In genomic region chr7:116186847-116187246, GRCm38 (mm10) we compare ENCODE assay signal across 14 mouse cellular contexts.
DNase-seq lines count a peak whose midpoint lies in the region; ATAC-seq lines count a peak whose summit lies in the region.
"Had no signal": no experiment of that assay in that cellular context is flagged by ENCODE, and none has a peak within 500 bp of the region (broad histone marks: within the 10 kb centered on the region; RNA-seq: fewer than 3 reads in every experiment).

No protein-coding gene starts in this region.

- intact Hi-C loops in left cerebral cortex, postnatal 25 days (cut with DNase I): no loop called here

- peak; percentile 48 to 60 for DNase-seq in left cerebral cortex, postnatal 25 days (ENCODE audit: low spot score in 2 of 2)
- no peak for DNase-seq in left cerebral cortex, adult 11 months (ENCODE audit: low spot score)
- DNase-seq in embryonic facial prominence, embryonic 10.5 days (ENCODE audit: low spot score): peak; percentile 47
- DNase-seq in forelimb bud, embryonic 11.5 days (ENCODE audit: low read depth, low spot score): peak; percentile 66
- no peak for DNase-seq in adrenal gland, postnatal 25 days
- DNase-seq: cerebellum, adult 18-20 months; gastrocnemius, postnatal 14 days; kidney, postnatal 10 days; lung, postnatal 10 days had no signal

- no peak for ATAC-seq in heart, embryonic 14.5 days (ENCODE audit: insufficient number of reproducible peaks, insufficient read depth, low FRiP score, low read depth)
- ATAC-seq in heart, embryonic 11.5 days (replicated peaks; ENCODE audit: insufficient number of reproducible peaks, low FRiP score, low TSS enrichment): no peak
- ATAC-seq: intestine, embryonic 16.5 days; liver, embryonic 12.5 days had no signal

- H3K36me3 ChIP-seq in heart, embryonic 14.5 days (ENCODE audit: control insufficient read depth, insufficient read depth, low read length): peaks cover 5% of the 10 kb centered on the region; the same call in 1 of the 2 replicates
- H3K36me3 ChIP-seq in heart, embryonic 11.5 days (ENCODE audit: control insufficient read depth, insufficient read depth, low read length): peaks cover 6% of the 10 kb centered on the region; the same call in 1 of the 2 replicates
- H3K36me3 ChIP-seq in embryonic facial prominence, embryonic 10.5 days (replicated peaks): peaks cover 10% of the 10 kb centered on the region
- H3K36me3 ChIP-seq: liver, embryonic 12.5 days; stomach, embryonic 15.5 days had no signal

- H3K4me3 ChIP-seq in heart, embryonic 14.5 days (ENCODE audit: control insufficient read depth in 1 of 2, insufficient read depth in 1 of 2, low read depth in 1 of 2, low read length in 2 of 2): no peak overlapping the region
- no peak overlapping the region for H3K4me3 ChIP-seq in heart, embryonic 11.5 days (ENCODE audit: low read depth, low read length)
- H3K4me3 ChIP-seq in embryonic facial prominence, embryonic 10.5 days: no peak overlapping the region
- H3K4me3 ChIP-seq: liver, embryonic 12.5 days; stomach, embryonic 15.5 days had no signal

- H3K9me3 ChIP-seq in heart, embryonic 14.5 days (ENCODE audit: control insufficient read depth, low read length): no peaks in the 10 kb centered on the region
- no peaks in the 10 kb centered on the region for H3K9me3 ChIP-seq in heart, embryonic 11.5 days (replicated peaks; ENCODE audit: control insufficient read depth, low read length)
- no peaks in the 10 kb centered on the region for H3K9me3 ChIP-seq in embryonic facial prominence, embryonic 10.5 days
- H3K9me3 ChIP-seq: liver, embryonic 12.5 days; stomach, embryonic 15.5 days had no signal

- H3K27me3 ChIP-seq in heart, embryonic 14.5 days (ENCODE audit: control insufficient read depth, insufficient read depth, low read length): no peaks in the 10 kb centered on the region
- H3K27me3 ChIP-seq in heart, embryonic 11.5 days (ENCODE audit: control insufficient read depth, insufficient read depth, low read length): no peaks in the 10 kb centered on the region
- no peaks in the 10 kb centered on the region for H3K27me3 ChIP-seq in embryonic facial prominence, embryonic 10.5 days (replicated peaks; ENCODE audit: low read depth, poor library complexity, severe bottlenecking)
- H3K27me3 ChIP-seq: liver, embryonic 12.5 days; stomach, embryonic 15.5 days had no signal

- no peak overlapping the region; the same call in 1 of the 2 replicates for H3K4me2 ChIP-seq in heart, embryonic 14.5 days (ENCODE audit: low read length)
- no peak overlapping the region for H3K4me2 ChIP-seq in heart, embryonic 11.5 days
- H3K4me2 ChIP-seq: liver, embryonic 12.5 days; stomach, embryonic 15.5 days had no signal

- peaks cover 67 to 89% of the 10 kb centered on the region in 2 experiments for H3K4me1 ChIP-seq in heart, embryonic 14.5 days (ENCODE audit: control insufficient read depth in 2 of 2, insufficient read depth in 2 of 2, low read length in 2 of 2)
- peaks cover 88% of the 10 kb centered on the region for H3K4me1 ChIP-seq in heart, embryonic 11.5 days (ENCODE audit: control insufficient read depth, insufficient read depth, low read length)
- H3K4me1 ChIP-seq in embryonic facial prominence, embryonic 10.5 days: peaks cover 70% of the 10 kb centered on the region

- 72% methylated on average over 1 of the region's 1 CpGs for WGBS in heart, embryonic 14.5 days
- 73% methylated on average over 1 of the region's 1 CpGs for WGBS in heart, embryonic 11.5 days (ENCODE audit: insufficient replicate concordance)
- WGBS in embryonic facial prominence, embryonic 10.5 days: 82% methylated on average over 1 of the region's 1 CpGs

- H3K27ac ChIP-seq in heart, embryonic 14.5 days (replicated peaks in 1 of 2; ENCODE audit: control insufficient read depth in 1 of 2, insufficient read depth in 1 of 2, low read depth in 2 of 2, low read length in 2 of 2): peak overlapping the region; percentile 46 to 69; a peak in 3 of 4 replicates
- no peak overlapping the region; the same call in 1 of the 2 replicates for H3K27ac ChIP-seq in heart, embryonic 11.5 days (ENCODE audit: low read depth, low read length)
- no peak overlapping the region for H3K27ac ChIP-seq in embryonic facial prominence, embryonic 10.5 days (replicated peaks)
- H3K27ac ChIP-seq: liver, embryonic 12.5 days; stomach, embryonic 15.5 days had no signal

- no peak overlapping the region for H3K9ac ChIP-seq in heart, embryonic 14.5 days (ENCODE audit: low read length)
- no peak overlapping the region for H3K9ac ChIP-seq in heart, embryonic 11.5 days (ENCODE audit: low read depth, low read length)
- H3K9ac ChIP-seq: liver, embryonic 12.5 days; stomach, embryonic 15.5 days had no signal

Comparison
In these comparisons a context has a peak if more than half of its experiments do, and no peak if none do; other contexts are left out.
1. H3K27ac ChIP-seq: peak in heart, embryonic 14.5 days (2 of 2); none in heart, embryonic 11.5 days (single experiment) and embryonic facial prominence, embryonic 10.5 days (single experiment).
2. DNase-seq: peak in left cerebral cortex, postnatal 25 days (2 of 2), embryonic facial prominence, embryonic 10.5 days (single experiment) and forelimb bud, embryonic 11.5 days (single experiment); none in left cerebral cortex, adult 11 months (single experiment) and adrenal gland, postnatal 25 days (single experiment).